Mouse (Mus musculus) forebrain, embryonic 13.5 days (tissue): ENCODE results near the gene Yipf6. TPM values are rescaled to one million over a fixed set of nuclear protein-coding genes. Genes with fewer than 3 reads are reported as not detected.
A peak's percentile ranks its signal among the peaks of the same experiment; 100 is the strongest.

ENCODE experiments used
- ATAC-seq: fragments of 200-750 bp; cut with Nextera tagmentation; 2 replicates; pipeline ENCODE4 v1.8.0; 2017
- H3K27ac ChIP-seq: fragments of 300-500 bp; sonication (generic); 2 replicates; pipeline ENCODE4 v1.5.1; 2015; ENCODE audit warnings: inconsistent platforms, mild to moderate bottlenecking, moderate library complexity
- H3K27me3 ChIP-seq: fragments of 300-500 bp; sonication (generic); 2 replicates; pipeline ENCODE4 v1.6.1; 2015; ENCODE audit warnings: mild to moderate bottlenecking, inconsistent platforms
- H3K36me3 ChIP-seq: fragments of 300-500 bp; sonication (generic); 2 replicates; pipeline ENCODE4 v1.6.1; 2015; ENCODE audit warnings: mild to moderate bottlenecking, inconsistent platforms; ENCODE audit not compliant: poor library complexity, severe bottlenecking
- H3K4me1 ChIP-seq: fragments of 300-500 bp; sonication (generic); 2 replicates; pipeline ENCODE4 v1.6.1; 2015; ENCODE audit warnings: inconsistent platforms
- H3K4me2 ChIP-seq: fragments of 300-500 bp; sonication (generic); 2 replicates; pipeline ENCODE4 v1.6.1; 2015; ENCODE audit warnings: inconsistent platforms, mild to moderate bottlenecking, moderate library complexity
- H3K4me3 ChIP-seq: fragments of 300-500 bp; sonication (generic); 2 replicates; pipeline ENCODE4 v1.5.1; 2015; ENCODE audit warnings: mild to moderate bottlenecking, inconsistent platforms
- H3K9ac ChIP-seq: fragments of 300-500 bp; sonication (generic); 2 replicates; pipeline ENCODE4 v1.6.1; 2015; ENCODE audit warnings: mild to moderate bottlenecking, inconsistent platforms
- H3K9me3 ChIP-seq: fragments of 300-500 bp; sonication (generic); replicated peaks from 2 replicates; pipeline ENCODE4 v1.6.1; 2016; ENCODE audit warnings: inconsistent platforms
- WGBS: fragments of 180-500 bp; shearing (Covaris S2); methylation state at CpG from one replicate; pipeline ENCODE4 v1.1.7; 2015; 5-methylcytosine and 5-hydroxymethylcytosine counted together
- polyA plus RNA-seq: library from polyadenylated mRNA; unstranded; fragments of >200 nt; fragmentation: Nextera tagmentation; extraction: Ambion mirVana; gene quantifications from 2 replicates; pipeline ENCODE4 v1.2.1, GENCODE M21; 2015

Gene Yipf6
- polyA plus RNA-seq: 18.1 and 21.9 TPM in 2 replicates

- 73% methylated on average over 3 of the region's 3 CpGs for WGBS
Measured at GRCm38 (mm10) chrX:98936101-98936500, at the start of gene Yipf6. Yipf6 (plus strand) TSS chrX:98936316.

GRCm38 (mm10) chrX:98890072-98890405 lies 46.1 kb upstream of the Yipf6 start:
- H3K9ac ChIP-seq: peak overlapping the region; percentile 71
- H3K9me3 ChIP-seq: no peaks in the 10 kb centered on the region
- peaks cover 8% of the 10 kb centered on the region; the same call in 1 of the 2 replicates for H3K4me1 ChIP-seq
- H3K27me3 ChIP-seq: no peaks in the 10 kb centered on the region
- no peaks in the 10 kb centered on the region for H3K36me3 ChIP-seq
- peak overlapping the region; percentile 52 for H3K4me3 ChIP-seq
- peak overlapping the region; percentile 60 for H3K4me2 ChIP-seq
- no peak; the same call in 1 of the 2 replicates for ATAC-seq
- 25% methylated on average over 14 of the region's 14 CpGs for WGBS
- peak overlapping the region; percentile 86 for H3K27ac ChIP-seq

More at GRCm38 (mm10) chrX:98936101-98936500, at the start of gene Yipf6:
- peak within 1 kb of the TSS; percentile 73 for H3K9ac ChIP-seq
- H3K4me2 ChIP-seq: peak within 1 kb of the TSS; percentile 63
- no peaks in the 10 kb centered on the region for H3K9me3 ChIP-seq
- no peaks in the 10 kb centered on the region for H3K36me3 ChIP-seq
- peak within 1 kb of the TSS; percentile 57 for H3K4me3 ChIP-seq
- H3K27ac ChIP-seq: peak within 1 kb of the TSS; percentile 86
- H3K4me1 ChIP-seq: peaks cover 10% of the 10 kb centered on the region
- no peaks in the 10 kb centered on the region for H3K27me3 ChIP-seq
- no peak for ATAC-seq

DNA sequence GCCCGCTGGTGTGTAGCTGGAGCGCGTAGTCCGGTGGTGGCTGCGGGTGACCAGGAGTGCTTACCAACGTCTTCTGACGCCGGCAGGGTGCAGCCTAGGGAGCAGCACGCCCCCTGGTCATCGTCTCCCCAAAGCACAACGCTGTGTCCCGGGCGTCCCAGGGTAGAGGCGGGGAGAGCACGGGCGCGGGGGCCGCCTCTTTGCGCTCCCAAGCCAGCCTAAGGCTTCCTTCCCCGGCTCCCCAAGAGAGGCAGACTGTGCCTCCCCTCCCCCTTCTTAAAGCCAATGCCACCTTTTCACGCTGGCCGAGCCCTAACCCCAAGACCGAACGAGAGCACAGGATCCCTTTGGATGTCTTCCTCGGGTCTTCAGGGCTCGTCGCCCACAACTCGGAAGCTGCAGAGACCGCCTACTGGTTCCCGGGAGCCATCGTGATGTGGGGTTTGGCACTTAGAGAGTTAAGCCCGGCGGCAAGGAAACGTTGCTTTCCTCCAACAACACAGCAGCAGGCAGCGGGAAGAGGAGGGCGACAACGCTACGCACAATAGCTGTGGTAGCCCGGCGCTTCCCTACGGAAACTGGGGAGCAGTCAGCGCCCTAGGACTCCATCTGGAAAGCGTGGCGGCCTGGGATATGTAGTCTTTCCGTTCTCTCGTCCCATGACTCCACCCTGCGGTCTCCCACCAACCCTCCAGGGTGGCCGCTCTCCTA lies 45.6 kb upstream of the Yipf6 start, which contains the start of gene Ophn1:
Gene Ophn1, minus strand, starts transcription at position 620 of the 711 bp plus-strand sequence.
- Histone ChIP-seq H3K27ac (peak within 1 kb of the TSS; percentile 86), H3K9me3 (no peaks in the 10 kb centered on the region), H3K4me2 (peak within 1 kb of the TSS; percentile 60), H3K9ac (peak within 1 kb of the TSS; percentile 71), H3K4me3 (peak within 1 kb of the TSS; percentile 52), H3K36me3 (no peaks in the 10 kb centered on the region), H3K27me3 (no peaks in the 10 kb centered on the region), H3K4me1 (peaks cover 8% of the 10 kb centered on the region; the same call in 1 of the 2 replicates)
- ATAC-seq: peak; percentile 96
- WGBS: 16% methylated on average over 41 of the region's 48 CpGs

- Histone ChIP-seq H3K27ac (no peak overlapping the region), H3K9ac (no peak overlapping the region), H3K4me2 (no peak overlapping the region), H3K9me3 (no peaks in the 10 kb centered on the region), H3K4me1 (no peaks in the 10 kb centered on the region), H3K27me3 (no peaks in the 10 kb centered on the region), H3K36me3 (no peaks in the 10 kb centered on the region), H3K4me3 (no peak overlapping the region)
- WGBS: 80% methylated on average over 3 of the region's 3 CpGs
- ATAC-seq: no peak
Measured at GRCm38 (mm10) chrX:98898307-98898706, 37.8 kb upstream of the Yipf6 start.

DNA sequence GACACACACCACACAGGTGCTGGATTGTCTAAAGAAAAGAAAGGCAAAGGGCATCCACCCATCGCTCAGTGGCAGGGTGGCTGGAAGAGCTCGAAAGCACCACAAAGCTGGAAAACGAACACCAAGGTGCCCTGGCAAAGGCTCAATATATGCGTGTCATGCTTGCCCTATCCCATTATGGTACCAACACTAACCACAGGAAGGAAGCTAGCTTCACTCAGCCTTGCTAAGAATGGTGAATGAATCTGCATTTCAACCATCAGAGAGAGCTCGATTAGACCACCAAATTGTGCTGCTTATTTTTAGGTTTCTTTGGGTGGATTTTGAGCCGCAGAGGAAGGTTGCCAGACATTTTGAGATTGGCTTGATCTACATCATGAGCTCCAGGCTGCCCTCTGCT lies 31.9 kb upstream of the Yipf6 start:
- no peak overlapping the region for H3K4me3 ChIP-seq
- H3K36me3 ChIP-seq: no peaks in the 10 kb centered on the region
- WGBS: 89% methylated on average over 6 of the region's 6 CpGs
- ATAC-seq: no peak
- no peak overlapping the region for H3K4me2 ChIP-seq
- H3K9me3 ChIP-seq: no peaks in the 10 kb centered on the region
- H3K27ac ChIP-seq: no peak overlapping the region
- no peaks in the 10 kb centered on the region for H3K27me3 ChIP-seq
- H3K4me1 ChIP-seq: no peaks in the 10 kb centered on the region
- no peak overlapping the region for H3K9ac ChIP-seq

GRCm38 (mm10) chrX:98908910-98909309 lies 27.2 kb upstream of the Yipf6 start:
- Histone ChIP-seq H3K27me3 (no peaks in the 10 kb centered on the region), H3K27ac (no peak overlapping the region), H3K4me1 (no peaks in the 10 kb centered on the region), H3K4me3 (no peak overlapping the region), H3K9me3 (no peaks in the 10 kb centered on the region), H3K4me2 (no peak overlapping the region), H3K36me3 (no peaks in the 10 kb centered on the region), H3K9ac (no peak overlapping the region)
- whole genome bisulfite sequencing: 57% methylated on average over 1 of the region's 1 CpGs
- ATAC-seq: no peak

DNA sequence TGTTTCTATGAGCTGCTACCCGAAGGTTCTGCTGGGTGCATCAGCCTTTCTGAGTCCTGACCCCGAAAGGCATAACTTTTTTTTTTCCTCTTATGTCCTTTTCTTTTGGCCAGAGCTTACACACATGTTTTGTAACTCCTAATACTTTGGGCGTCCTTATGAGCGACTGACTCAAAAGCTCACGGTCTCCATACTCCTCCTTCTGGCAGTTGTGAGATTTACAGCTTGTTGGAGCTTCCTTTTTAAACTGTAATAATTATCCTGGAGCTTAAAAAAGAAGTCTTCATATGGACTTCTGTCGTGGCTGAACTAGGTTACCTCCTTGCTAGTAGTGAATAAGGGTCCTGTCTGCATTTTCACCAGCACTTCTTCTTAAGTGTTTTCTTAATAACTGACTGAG lies 16.7 kb upstream of the Yipf6 start:
- Histone ChIP-seq H3K9ac (no peak overlapping the region), H3K9me3 (no peaks in the 10 kb centered on the region), H3K27ac (no peak overlapping the region), H3K4me1 (peaks cover 5% of the 10 kb centered on the region; the same call in 1 of the 2 replicates), H3K4me2 (no peak overlapping the region), H3K27me3 (no peaks in the 10 kb centered on the region), H3K36me3 (no peaks in the 10 kb centered on the region), H3K4me3 (no peak overlapping the region)
- 25% methylated on average over 6 of the region's 6 CpGs for WGBS
- no peak for ATAC-seq

DNA sequence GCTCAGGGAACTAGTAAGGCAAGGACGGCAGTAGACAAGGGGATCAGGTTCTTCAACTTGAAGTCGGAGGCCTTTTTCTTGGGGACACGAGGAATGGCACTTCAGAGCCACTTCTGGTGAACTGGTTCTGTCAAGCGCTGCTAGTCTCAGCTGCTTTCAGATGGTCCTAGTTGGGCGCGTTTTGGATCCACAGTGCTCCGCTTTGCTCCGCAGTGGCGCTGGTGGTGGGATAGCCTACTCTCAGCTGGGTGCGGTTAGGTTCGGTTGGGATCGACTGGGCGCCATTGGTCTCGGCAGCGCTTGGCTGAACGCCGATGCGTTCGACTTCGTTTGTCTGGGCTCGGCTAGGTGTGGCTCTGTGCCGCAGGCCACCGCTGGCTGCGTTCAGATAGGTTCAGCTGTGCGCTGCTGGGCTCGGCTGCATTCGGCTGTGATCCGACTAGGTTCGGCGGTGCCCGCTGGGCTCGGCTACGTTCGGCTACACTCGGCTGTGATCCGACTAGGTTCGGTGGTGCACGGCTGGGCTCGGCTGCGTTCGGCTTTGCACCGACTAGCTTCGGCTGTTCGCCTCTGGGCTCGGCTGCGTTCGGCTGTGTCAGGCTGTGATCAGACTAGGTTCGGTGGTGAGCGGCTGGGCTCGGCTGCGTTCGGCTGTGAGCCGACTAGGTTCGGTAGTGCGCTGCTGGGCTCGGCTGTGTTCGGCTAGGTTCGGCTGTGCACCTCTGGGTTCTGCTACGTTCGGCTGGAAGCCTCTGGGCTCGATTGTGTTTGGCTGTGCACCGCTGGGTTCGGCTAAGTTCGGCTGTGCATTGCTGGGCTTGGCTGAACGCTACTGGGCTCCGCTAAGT lies 815 bp downstream of the Yipf6 start:
- Histone ChIP-seq H3K36me3 (no peaks in the 10 kb centered on the region), H3K27me3 (no peaks in the 10 kb centered on the region), H3K27ac (peak overlapping the region; percentile 86), H3K4me2 (peak overlapping the region; percentile 63), H3K4me1 (peaks cover 10% of the 10 kb centered on the region), H3K9me3 (no peaks in the 10 kb centered on the region), H3K9ac (peak overlapping the region; percentile 73), H3K4me3 (peak overlapping the region; percentile 57)
- peak; percentile 98 for ATAC-seq
- 24% methylated on average over 66 of the region's 66 CpGs for WGBS

DNA sequence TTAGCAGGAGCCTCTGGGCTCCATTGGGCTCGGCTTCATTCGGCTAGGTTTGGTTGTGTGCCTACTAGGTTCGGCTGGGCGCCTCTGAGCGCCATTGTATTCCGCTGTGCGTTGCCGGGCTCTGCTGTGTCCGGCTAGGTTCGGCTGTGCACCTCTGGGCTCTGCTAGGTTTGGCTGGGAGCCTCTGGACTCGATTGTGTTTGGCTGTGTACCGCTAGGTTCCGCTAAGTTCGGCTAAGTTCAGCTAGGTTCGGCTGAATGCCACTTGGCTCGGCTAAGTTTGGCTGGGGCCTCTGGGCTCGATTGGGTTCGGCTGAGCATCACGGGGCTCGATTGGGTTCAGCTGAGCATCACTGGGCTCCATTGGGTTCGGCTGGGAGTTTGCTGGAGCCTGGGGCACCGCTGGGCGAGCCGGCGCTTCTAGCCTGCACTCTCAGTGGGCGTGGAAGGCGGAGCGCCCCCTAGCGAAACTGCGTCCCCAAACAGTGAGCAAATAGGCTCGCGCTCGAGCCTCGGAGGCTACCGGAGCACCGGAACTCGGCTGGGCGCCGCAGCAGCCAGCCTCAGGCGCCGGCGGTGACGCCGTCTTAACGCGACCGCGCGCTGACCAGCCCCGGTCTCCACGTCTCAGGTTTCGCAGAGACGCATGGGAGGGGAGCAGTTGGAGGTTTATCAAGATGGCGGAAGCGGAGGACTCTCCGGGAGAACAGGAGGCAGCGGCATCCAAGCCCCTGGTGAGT lies 1.6 kb downstream of the Yipf6 start:
- H3K36me3 ChIP-seq: 0 out of 2 replicates have a peak, but pooled peaks cover 4% of the 10 kb centered on the region
- H3K4me3 ChIP-seq: peak overlapping the region; percentile 57
- peak overlapping the region; percentile 73 for H3K9ac ChIP-seq
- ATAC-seq: peak; percentile 87
- no peaks in the 10 kb centered on the region for H3K27me3 ChIP-seq
- peak overlapping the region; percentile 63 for H3K4me2 ChIP-seq
- WGBS: 29% methylated on average over 57 of the region's 57 CpGs
- H3K9me3 ChIP-seq: no peaks in the 10 kb centered on the region
- H3K27ac ChIP-seq: peak overlapping the region; percentile 86
- H3K4me1 ChIP-seq: peaks cover 10% of the 10 kb centered on the region

DNA sequence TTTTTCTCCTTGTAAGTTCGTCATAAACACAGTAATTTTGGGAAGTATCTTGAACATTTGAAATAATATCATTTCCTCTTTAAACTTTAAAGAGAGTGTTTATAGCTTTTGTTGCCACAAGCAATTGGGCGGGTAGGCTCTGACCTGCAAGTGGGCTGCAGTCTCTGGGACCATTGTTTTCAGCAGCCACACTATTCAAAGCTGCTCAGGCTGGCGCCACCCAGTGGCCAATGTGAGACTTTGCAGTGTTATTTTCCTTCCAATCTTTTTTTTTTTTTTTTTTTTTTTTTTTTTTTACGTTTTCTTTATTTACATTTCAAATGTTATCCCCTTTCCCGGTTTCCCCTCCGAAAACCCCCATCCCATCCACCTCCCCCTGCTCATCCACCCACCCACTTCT lies 17.8 kb downstream of the Yipf6 start:
- no peak overlapping the region for H3K9ac ChIP-seq
- no peak overlapping the region for H3K4me2 ChIP-seq
- H3K27ac ChIP-seq: no peak overlapping the region
- no peaks in the 10 kb centered on the region for H3K4me1 ChIP-seq
- no peaks in the 10 kb centered on the region for H3K9me3 ChIP-seq
- no peak overlapping the region for H3K4me3 ChIP-seq
- H3K27me3 ChIP-seq: no peaks in the 10 kb centered on the region
- ATAC-seq: no peak
- H3K36me3 ChIP-seq: no peaks in the 10 kb centered on the region
- 22% methylated on average over 6 of the region's 6 CpGs for WGBS

DNA sequence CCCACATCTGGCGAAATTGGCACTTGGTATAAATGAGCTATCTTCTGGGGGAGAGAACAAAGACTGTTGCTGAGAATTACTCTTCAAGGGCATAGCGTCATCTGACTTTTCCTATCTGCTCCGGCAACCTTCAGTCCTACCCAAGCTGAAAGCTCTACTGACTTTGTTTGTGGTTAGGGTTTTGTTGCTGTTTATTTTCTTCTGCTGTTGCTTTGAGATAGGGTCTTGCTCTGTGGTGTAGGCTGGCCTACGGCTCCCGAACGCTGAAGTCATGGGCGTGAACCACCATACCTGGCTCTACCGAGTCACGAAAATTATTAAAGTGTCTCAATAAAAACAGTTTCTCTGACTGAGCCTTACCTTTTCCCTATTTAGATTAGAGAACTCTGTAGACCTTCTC lies 22.2 kb downstream of the Yipf6 start:
- Histone ChIP-seq H3K27ac (no peak overlapping the region), H3K4me1 (no peaks in the 10 kb centered on the region), H3K9ac (no peak overlapping the region), H3K9me3 (no peaks in the 10 kb centered on the region), H3K4me2 (no peak overlapping the region), H3K27me3 (no peaks in the 10 kb centered on the region), H3K4me3 (no peak overlapping the region), H3K36me3 (no peaks in the 10 kb centered on the region)
- WGBS: 94% methylated on average over 9 of the region's 9 CpGs
- ATAC-seq: no peak

- H3K27ac ChIP-seq: no peak overlapping the region
- H3K27me3 ChIP-seq: no peaks in the 10 kb centered on the region
- 81% methylated on average over 4 of the region's 4 CpGs for WGBS
- no peak overlapping the region for H3K4me2 ChIP-seq
- no peaks in the 10 kb centered on the region for H3K9me3 ChIP-seq
- H3K36me3 ChIP-seq: no peaks in the 10 kb centered on the region
- H3K9ac ChIP-seq: no peak overlapping the region
- no peak overlapping the region for H3K4me3 ChIP-seq
- no peak for ATAC-seq
- no peaks in the 10 kb centered on the region for H3K4me1 ChIP-seq
Measured at GRCm38 (mm10) chrX:98959050-98959449, 22.9 kb downstream of the Yipf6 start.
